Mouse (Mus musculus) erythroblast, embryonic 14.5 days (primary cell): ENCODE results near the gene Camsap2. TPM values are rescaled to one million over a fixed set of nuclear protein-coding genes. Genes with fewer than 3 reads are reported as not detected.

Experiments used
- H3K27me3 ChIP-seq: 2 replicates; pipeline ENCODE4 v1.6.1; 2012; ENCODE audit warnings: inconsistent platforms; ENCODE audit not compliant: control insufficient read depth
- H3K36me3 ChIP-seq: 2 replicates; pipeline ENCODE4 v1.6.1; 2012; ENCODE audit warnings: mild to moderate bottlenecking, inconsistent platforms; ENCODE audit not compliant: control insufficient read depth
- H3K4me1 ChIP-seq: 2 replicates; pipeline ENCODE4 v1.6.1; 2012; ENCODE audit warnings: inconsistent platforms; ENCODE audit not compliant: control insufficient read depth
- H3K4me3 ChIP-seq: replicated peaks from 2 replicates; pipeline ENCODE3; 2012; ENCODE audit warnings: moderate library complexity, mild to moderate bottlenecking, inconsistent platforms
- H3K9me3 ChIP-seq: 2 replicates; pipeline ENCODE4 v1.6.1; 2012; ENCODE audit warnings: low read length, inconsistent platforms, mixed read lengths; ENCODE audit not compliant: control insufficient read depth
- GATA1 ChIP-seq: IDR thresholded peaks from 2 replicates; pipeline ENCODE4 v1.6.1; 2012; ENCODE audit warnings: low read length, inconsistent platforms, mixed read lengths
- TAL1 ChIP-seq: IDR thresholded peaks from 3 replicates; pipeline ENCODE4 v1.6.1; 2012; ENCODE audit warnings: low read length, inconsistent platforms, mixed read lengths
- polyA plus RNA-seq: library from polyadenylated mRNA; stranded (reverse); fragments of >175 nt; gene quantifications from 2 replicates; pipeline ENCODE4 v1.2.3, GENCODE M21; 2012

Camsap2 gene
- polyA plus RNA-seq, 1 experiment = 1.1 TPM

- H3K27me3 ChIP-seq = no peaks in the 10 kb centered on the region
- no peak for TF ChIP-seq TAL1
- TF ChIP-seq GATA1 = no peak
- H3K4me3 ChIP-seq = no peak overlapping the region
- peaks cover 93% of the 10 kb centered on the region for H3K36me3 ChIP-seq
- peaks cover 38% of the 10 kb centered on the region for H3K4me1 ChIP-seq
- peaks cover 8% of the 10 kb centered on the region for H3K9me3 ChIP-seq
Observed at GRCm38 (mm10) chr1:136333071-136333470, 12.8 kb downstream of the Camsap2 start.

- Histone ChIP-seq H3K4me1 (peaks cover 43% of the 10 kb centered on the region), H3K9me3 (no peaks in the 10 kb centered on the region), H3K4me3 (no peak overlapping the region), H3K27me3 (no peaks in the 10 kb centered on the region), H3K36me3 (peaks cover 97% of the 10 kb centered on the region)
- no peak for TF ChIP-seq TAL1
- TF ChIP-seq GATA1 = no peak
Observed at GRCm38 (mm10) chr1:136331836-136332235, 14.1 kb downstream of the Camsap2 start.

GRCm38 (mm10) chr1:136329426-136329825 lies 16.5 kb downstream of the Camsap2 start:
- Histone ChIP-seq H3K4me1 (peaks cover 40% of the 10 kb centered on the region), H3K9me3 (no peaks in the 10 kb centered on the region), H3K4me3 (no peak overlapping the region), H3K27me3 (no peaks in the 10 kb centered on the region), H3K36me3 (peaks cover 98% of the 10 kb centered on the region)
- no peak for TF ChIP-seq GATA1
- TF ChIP-seq TAL1 = no peak

- H3K27me3 ChIP-seq = no peaks in the 10 kb centered on the region
- H3K36me3 ChIP-seq = peaks cover 98% of the 10 kb centered on the region
- peaks cover 40% of the 10 kb centered on the region for H3K4me1 ChIP-seq
- H3K4me3 ChIP-seq = no peak overlapping the region
- TF ChIP-seq TAL1 (no peak), GATA1 (no peak)
- H3K9me3 ChIP-seq = no peaks in the 10 kb centered on the region
Observed at GRCm38 (mm10) chr1:136328640-136329039, 17.3 kb downstream of the Camsap2 start.

- H3K36me3 ChIP-seq = peaks cover 98% of the 10 kb centered on the region
Observed at GRCm38 (mm10) chr1:136327638-136328037, 18.3 kb downstream of the Camsap2 start.

GRCm38 (mm10) chr1:136325933-136326332 lies 20.0 kb downstream of the Camsap2 start:
- H3K36me3 ChIP-seq = peaks cover 99% of the 10 kb centered on the region
- H3K4me3 ChIP-seq = no peak overlapping the region

More at GRCm38 (mm10) chr1:136327638-136328037, 18.3 kb downstream of the Camsap2 start:
- no peaks in the 10 kb centered on the region for H3K9me3 ChIP-seq
- no peak overlapping the region for H3K4me3 ChIP-seq
- H3K4me1 ChIP-seq = peaks cover 38% of the 10 kb centered on the region
- H3K27me3 ChIP-seq = no peaks in the 10 kb centered on the region
- no peak for TF ChIP-seq TAL1
- no peak for TF ChIP-seq GATA1

GRCm38 (mm10) chr1:136322331-136322730 lies 23.6 kb downstream of the Camsap2 start:
- Histone ChIP-seq H3K27me3 (no peaks in the 10 kb centered on the region), H3K9me3 (no peaks in the 10 kb centered on the region), H3K36me3 (peaks cover 98% of the 10 kb centered on the region), H3K4me1 (peaks cover 32% of the 10 kb centered on the region), H3K4me3 (no peak overlapping the region)
- TF ChIP-seq GATA1 = no peak
- no peak for TF ChIP-seq TAL1

More at GRCm38 (mm10) chr1:136325933-136326332, 20.0 kb downstream of the Camsap2 start:
- TF ChIP-seq GATA1 (no peak), TAL1 (no peak)
- no peaks in the 10 kb centered on the region for H3K27me3 ChIP-seq
- H3K9me3 ChIP-seq = no peaks in the 10 kb centered on the region
- H3K4me1 ChIP-seq = peaks cover 35% of the 10 kb centered on the region

GRCm38 (mm10) chr1:136316317-136316716 lies 29.6 kb downstream of the Camsap2 start:
- TF ChIP-seq TAL1 (no peak), GATA1 (no peak)
- Histone ChIP-seq H3K36me3 (peaks cover 98% of the 10 kb centered on the region), H3K27me3 (no peaks in the 10 kb centered on the region), H3K4me1 (peaks cover 37% of the 10 kb centered on the region), H3K9me3 (no peaks in the 10 kb centered on the region), H3K4me3 (no peak overlapping the region)

- no peaks in the 10 kb centered on the region for H3K9me3 ChIP-seq
- no peaks in the 10 kb centered on the region for H3K27me3 ChIP-seq
- H3K36me3 ChIP-seq = peaks cover 91% of the 10 kb centered on the region
- TF ChIP-seq TAL1 = no peak
- TF ChIP-seq GATA1 = no peak
- no peak overlapping the region for H3K4me3 ChIP-seq
- peaks cover 29% of the 10 kb centered on the region for H3K4me1 ChIP-seq
Observed at GRCm38 (mm10) chr1:136309193-136309592, 36.7 kb downstream of the Camsap2 start.

GRCm38 (mm10) chr1:136306424-136306823 lies 39.5 kb downstream of the Camsap2 start:
- Histone ChIP-seq H3K4me3 (no peak overlapping the region), H3K9me3 (no peaks in the 10 kb centered on the region), H3K4me1 (peaks cover 25% of the 10 kb centered on the region), H3K27me3 (no peaks in the 10 kb centered on the region), H3K36me3 (peaks cover 90% of the 10 kb centered on the region)
- TF ChIP-seq GATA1 (no peak), TAL1 (no peak)
